Mouse (Mus musculus) lung, postnatal 0 days (tissue): ENCODE results near the gene Tnfaip8l1. TPM values are rescaled to one million over a fixed set of nuclear protein-coding genes. Genes with fewer than 3 reads are reported as not detected.

Experiments used
- ATAC-seq: fragments of 200-750 bp; cut with Nextera tagmentation; 2 replicates; pipeline ENCODE4 v1.8.0; 2017; ENCODE audit warnings: moderate library complexity
- DNase-seq: peaks from one replicate; pipeline ENCODE4 v3.0.0-alpha.2; 2016; ENCODE audit warnings: low spot score
- H3K27ac ChIP-seq: fragments of 300-500 bp; sonication (generic); 2 replicates; pipeline ENCODE4 v1.5.1; 2014; ENCODE audit warnings: antibody characterized with exemption, mild to moderate bottlenecking, low read length, mixed read lengths
- H3K27me3 ChIP-seq: fragments of 300-500 bp; sonication (generic); replicated peaks from 2 replicates; pipeline ENCODE4 v1.6.1; 2014; ENCODE audit warnings: low read length, mixed read lengths; ENCODE audit not compliant: insufficient read depth
- H3K36me3 ChIP-seq: fragments of 300-500 bp; sonication (generic); 2 replicates; pipeline ENCODE4 v1.6.1; 2014; ENCODE audit warnings: low read length, mixed read lengths; ENCODE audit not compliant: insufficient read depth
- H3K4me1 ChIP-seq: fragments of 300-500 bp; sonication (generic); 2 replicates; pipeline ENCODE4 v1.6.1; 2014; ENCODE audit warnings: antibody characterized with exemption, low read depth, low read length, mixed read lengths; ENCODE audit not compliant: insufficient read depth
- H3K4me2 ChIP-seq: fragments of 300-500 bp; sonication (generic); replicated peaks from 2 replicates; pipeline ENCODE4 v1.6.1; 2014; ENCODE audit warnings: low read depth, mild to moderate bottlenecking, low read length, moderate library complexity, mixed read lengths
- H3K4me3 ChIP-seq: fragments of 300-500 bp; sonication (generic); 2 replicates; pipeline ENCODE4 v1.5.1; 2014; ENCODE audit warnings: low read depth, low read length
- H3K9ac ChIP-seq: fragments of 300-500 bp; sonication (generic); replicated peaks from 2 replicates; pipeline ENCODE4 v1.6.1; 2014; ENCODE audit warnings: low read depth, mild to moderate bottlenecking
- H3K9me3 ChIP-seq: fragments of 300-500 bp; sonication (generic); 2 replicates; pipeline ENCODE4 v1.6.1; 2016; ENCODE audit warnings: low read length, mixed read lengths
- CTCF ChIP-seq: IDR thresholded peaks from 2 replicates; pipeline ENCODE4 v1.5.1; 2016; ENCODE audit warnings: antibody characterized with exemption, mild to moderate bottlenecking
- EP300 ChIP-seq: IDR thresholded peaks from 2 replicates; pipeline ENCODE4 v1.6.1; 2016; ENCODE audit warnings: antibody characterized with exemption, mild to moderate bottlenecking, control low read depth
- WGBS: fragments of 180-500 bp; shearing (Covaris S2); extraction: QIAGEN DNeasy Blood & Tissue Kit; methylation state at CpG from one replicate; pipeline ENCODE4 v1.1.7; 2014; 5-methylcytosine and 5-hydroxymethylcytosine counted together
- polyA plus RNA-seq: library from polyadenylated mRNA; unstranded; fragments of >200 nt; fragmentation: Nextera tagmentation; extraction: Ambion mirVana; gene quantifications from 2 replicates; pipeline ENCODE4 v1.2.1, GENCODE M21; 2015

Tnfaip8l1 gene
- polyA plus RNA-seq, 1 experiment from 2014 or later, result 4.7 TPM

- peak within 1 kb of the TSS; percentile 78 for H3K9ac ChIP-seq
- under 1% methylated on average over 45 of the region's 47 CpGs for WGBS
- ATAC-seq, result peak; percentile 93
These were observed 21.4 kb downstream of the Tnfaip8l1 start, which contains the start of gene Mydgf for GRCm38 (mm10) chr17:56183658-56184103. Gene Mydgf, minus strand, starts transcription at chr17:56183920.

DNA sequence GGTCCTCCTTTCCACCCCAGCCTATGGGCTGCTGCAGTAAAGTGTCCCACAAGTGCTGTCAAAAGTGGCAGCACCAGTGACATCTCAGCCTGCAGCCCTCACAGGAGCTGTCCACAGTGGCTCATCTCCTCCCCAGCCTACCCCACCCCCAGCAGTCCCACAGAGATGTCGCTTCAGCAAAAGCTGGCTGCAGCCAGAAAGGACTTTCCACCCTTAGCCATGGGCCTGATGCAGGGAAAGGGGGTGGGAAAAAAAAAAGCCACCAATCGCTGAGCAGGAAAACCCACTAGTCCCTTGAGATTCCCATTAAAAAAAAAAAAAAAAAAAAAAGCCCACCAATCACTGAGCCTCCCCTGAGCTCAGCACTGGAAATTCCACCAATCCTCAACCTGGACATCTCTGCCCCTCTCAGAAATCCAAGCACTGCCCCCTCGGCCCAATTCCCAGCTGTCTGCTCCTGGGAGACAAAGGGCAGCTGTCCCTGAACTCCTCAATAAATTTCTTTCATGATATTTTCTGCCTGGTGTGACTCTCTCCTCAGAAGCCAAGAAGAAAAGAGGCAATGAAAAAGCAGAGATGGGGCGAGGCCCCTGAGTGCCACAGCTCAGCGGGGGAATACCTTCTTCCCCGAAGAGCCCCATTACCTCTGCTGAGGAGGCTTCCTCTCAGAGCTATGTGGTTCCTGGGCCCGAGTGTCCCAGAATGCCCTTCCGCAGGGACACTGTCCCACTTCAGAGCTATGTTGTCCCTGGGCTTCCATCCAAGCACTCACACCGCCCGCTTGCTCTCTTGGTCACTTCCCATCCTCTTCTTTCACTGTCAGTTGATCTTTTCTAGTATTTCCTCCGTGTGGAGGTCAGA is 23.2 kb downstream of the Tnfaip8l1 start:
- ATAC-seq, result peak; percentile 69
- WGBS, result 41% methylated on average over 11 of the region's 11 CpGs

More at GRCm38 (mm10) chr17:56183658-56184103, 21.4 kb downstream of the Tnfaip8l1 start, which contains the start of gene Mydgf:
- peak within 1 kb of the TSS; percentile 71 for H3K27ac ChIP-seq
- no peaks in the 10 kb centered on the region for H3K9me3 ChIP-seq
- no peaks in the 10 kb centered on the region for H3K27me3 ChIP-seq
- TF ChIP-seq CTCF (peak; percentile 18), EP300 (no peak)
- H3K4me2 ChIP-seq, result peak within 1 kb of the TSS; percentile 83
- H3K4me3 ChIP-seq, result peak within 1 kb of the TSS; percentile 87
- H3K4me1 ChIP-seq, result peaks cover 5% of the 10 kb centered on the region; the same call in 1 of the 2 replicates
- peak; percentile 97 for DNase-seq
- H3K36me3 ChIP-seq, result peaks cover 10% of the 10 kb centered on the region

DNA sequence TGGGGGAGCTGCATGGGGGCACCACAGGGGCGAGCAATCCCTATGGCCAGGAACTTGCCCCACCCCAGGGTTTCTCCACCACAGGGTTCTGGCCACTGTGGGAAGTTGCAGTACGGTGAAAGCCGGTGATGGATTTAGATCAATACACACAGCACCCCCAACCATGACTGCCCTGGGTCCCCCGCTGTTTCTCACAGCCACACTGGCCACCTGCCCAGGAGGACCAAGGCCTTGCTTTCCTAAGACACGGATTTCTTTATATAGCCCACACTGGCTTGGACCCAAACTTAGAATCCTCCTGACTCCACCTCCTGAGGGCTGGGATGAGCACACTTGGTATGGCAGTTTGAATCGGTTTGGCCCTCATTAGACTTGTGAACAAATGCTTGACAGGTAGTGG is 29.0 kb downstream of the Tnfaip8l1 start:
- Histone ChIP-seq H3K4me3 (no peak overlapping the region), H3K9me3 (no peaks in the 10 kb centered on the region), H3K27me3 (no peaks in the 10 kb centered on the region), H3K4me1 (no peaks in the 10 kb centered on the region), H3K27ac (no peak overlapping the region), H3K4me2 (no peak overlapping the region), H3K36me3 (peaks cover 45% of the 10 kb centered on the region), H3K9ac (no peak overlapping the region)
- WGBS, result 82% methylated on average over 6 of the region's 6 CpGs
- DNase-seq (no peak), ATAC-seq (no peak)
- no peak for TF ChIP-seq CTCF
- no peak for TF ChIP-seq EP300

More for the DNA sequence above, 23.2 kb downstream of the Tnfaip8l1 start:
- no peaks in the 10 kb centered on the region for H3K9me3 ChIP-seq
- peak; percentile 85 for DNase-seq
- no peak overlapping the region for H3K9ac ChIP-seq
- peak overlapping the region; percentile 52; the same call in 1 of the 2 replicates for H3K27ac ChIP-seq
- H3K36me3 ChIP-seq, result peaks cover 17% of the 10 kb centered on the region
- H3K4me1 ChIP-seq, result peaks cover 5% of the 10 kb centered on the region; the same call in 1 of the 2 replicates
- TF ChIP-seq EP300, result no peak
- H3K27me3 ChIP-seq, result no peaks in the 10 kb centered on the region
- no peak overlapping the region for H3K4me3 ChIP-seq
- H3K4me2 ChIP-seq, result no peak overlapping the region

DNA sequence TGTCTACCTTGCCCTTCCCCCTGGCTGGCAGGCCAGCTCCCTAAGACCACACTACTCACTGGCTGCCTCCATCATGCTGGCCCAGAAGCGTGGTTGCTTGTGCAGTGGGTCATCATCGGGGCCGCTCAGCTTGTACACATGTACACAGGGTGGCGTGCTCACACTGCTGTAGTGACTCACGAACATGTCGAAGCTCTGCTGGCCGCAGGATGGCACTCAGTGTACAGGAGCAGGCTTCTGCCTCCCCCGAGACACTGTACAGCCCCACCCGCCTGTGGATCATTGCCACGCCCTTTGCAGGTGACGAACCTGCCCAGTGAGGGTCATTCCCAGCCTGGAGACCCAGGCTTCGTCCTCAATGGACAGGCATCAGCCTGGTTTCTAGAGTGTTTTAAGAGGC is 32.1 kb downstream of the Tnfaip8l1 start:
- 91% methylated on average over 12 of the region's 12 CpGs for WGBS
- H3K9me3 ChIP-seq, result no peaks in the 10 kb centered on the region
- H3K27me3 ChIP-seq, result no peaks in the 10 kb centered on the region
- no peak overlapping the region for H3K4me2 ChIP-seq
- H3K9ac ChIP-seq, result no peak overlapping the region
- peaks cover 56% of the 10 kb centered on the region for H3K36me3 ChIP-seq
- ATAC-seq (no peak; the same call in 1 of the 2 replicates), DNase-seq (no peak)
- H3K27ac ChIP-seq, result no peak overlapping the region
- no peaks in the 10 kb centered on the region for H3K4me1 ChIP-seq
- no peak overlapping the region for H3K4me3 ChIP-seq
- TF ChIP-seq CTCF, result 0 out of 2 replicates have a peak, but pooled peaks have one; percentile 2
- no peak for TF ChIP-seq EP300

GRCm38 (mm10) chr17:56194765-56195164 is 32.5 kb downstream of the Tnfaip8l1 start:
- ATAC-seq, result no peak
- peaks cover 52% of the 10 kb centered on the region for H3K36me3 ChIP-seq
- 82% methylated on average over 13 of the region's 13 CpGs for WGBS

DNA sequence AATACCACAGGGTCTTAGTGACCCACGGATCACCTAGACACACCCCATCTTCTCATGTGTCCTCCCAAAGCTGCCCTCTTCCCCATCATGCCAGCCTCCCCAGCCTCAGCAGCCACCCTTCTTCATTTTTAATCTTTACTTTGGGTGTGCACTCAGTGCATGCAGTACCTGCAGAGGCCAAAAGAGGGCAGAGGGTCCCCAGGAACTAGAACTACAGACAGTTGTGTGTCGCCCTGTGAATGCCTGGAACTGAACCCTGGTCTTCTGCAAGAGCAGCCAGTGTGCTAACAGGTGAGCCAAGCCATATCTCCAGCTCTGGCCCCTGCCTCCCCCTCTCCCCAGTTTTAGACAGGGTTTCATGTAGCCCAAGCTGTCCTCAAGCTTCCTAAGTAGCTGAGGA is 34.6 kb downstream of the Tnfaip8l1 start:
- H3K36me3 ChIP-seq, result peaks cover 41% of the 10 kb centered on the region

More at GRCm38 (mm10) chr17:56194765-56195164, 32.5 kb downstream of the Tnfaip8l1 start:
- Histone ChIP-seq H3K4me3 (no peak overlapping the region), H3K9me3 (no peaks in the 10 kb centered on the region), H3K27ac (no peak overlapping the region), H3K4me2 (no peak overlapping the region), H3K27me3 (no peaks in the 10 kb centered on the region), H3K4me1 (no peaks in the 10 kb centered on the region), H3K9ac (no peak overlapping the region)
- TF ChIP-seq CTCF (no peak), EP300 (no peak)
- DNase-seq, result no peak

More for the DNA sequence above, 34.6 kb downstream of the Tnfaip8l1 start:
- H3K9ac ChIP-seq, result no peak overlapping the region
- WGBS, result 65% methylated on average over 2 of the region's 2 CpGs
- H3K4me2 ChIP-seq, result no peak overlapping the region
- H3K4me1 ChIP-seq, result no peaks in the 10 kb centered on the region
- ATAC-seq (no peak), DNase-seq (no peak)
- H3K27me3 ChIP-seq, result no peaks in the 10 kb centered on the region
- H3K4me3 ChIP-seq, result no peak overlapping the region
- H3K9me3 ChIP-seq, result no peaks in the 10 kb centered on the region
- no peak overlapping the region for H3K27ac ChIP-seq
- TF ChIP-seq CTCF (peak; percentile 72), EP300 (no peak)
